Mouse (Mus musculus) left cerebral cortex, postnatal 10 days (tissue): ENCODE measurements around the gene Clip2. TPM values are rescaled to one million over a fixed set of nuclear protein-coding genes. Genes with fewer than 3 reads are reported as not detected.

Experiments
- DNase-seq, 2 experiments: peaks; one replicate each; pipeline ENCODE4 v3.0.0; 2021 to 2022; ENCODE audit warnings: low spot score in 2 of 2, mixed read lengths in 1 of 2; ENCODE audit errors: extremely low spot score in 1 of 2
- intact Hi-C: fragments of 180-260 bp; cut with DNase I; formaldehyde crosslinking; loops from one replicate; pipeline ENCODE4 v1.15.1; 2025
- total RNA-seq, 2 experiments: library from RNA; stranded (reverse); gene quantifications; 2 replicates each; pipeline ENCODE4 v1.2.3; 2021

The Clip2 gene
- total RNA-seq, 2 experiments from 2014 or later, result 121 to 130 TPM

DNA sequence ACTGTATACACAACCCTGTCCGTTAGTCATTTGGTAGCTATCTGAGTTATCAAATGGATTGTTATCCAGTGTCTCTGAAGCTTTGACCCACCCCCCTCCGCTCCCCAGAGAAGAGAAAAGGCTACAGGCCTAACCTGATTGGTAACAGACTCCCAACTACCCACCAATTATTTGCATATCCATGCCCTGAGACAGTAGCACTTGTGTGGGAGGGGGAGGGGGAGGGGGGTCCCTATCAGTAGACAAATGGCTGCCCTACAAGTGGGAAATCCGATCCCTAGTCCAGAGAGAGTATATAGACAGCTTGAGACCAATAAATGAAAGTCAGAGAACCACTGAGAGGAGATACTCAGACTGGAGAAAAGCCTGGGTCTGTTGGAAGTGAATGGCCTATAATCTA is 15.8 kb upstream of the Clip2 start:
- no peak for DNase-seq
- intact Hi-C loops, result no loop called here

DNA sequence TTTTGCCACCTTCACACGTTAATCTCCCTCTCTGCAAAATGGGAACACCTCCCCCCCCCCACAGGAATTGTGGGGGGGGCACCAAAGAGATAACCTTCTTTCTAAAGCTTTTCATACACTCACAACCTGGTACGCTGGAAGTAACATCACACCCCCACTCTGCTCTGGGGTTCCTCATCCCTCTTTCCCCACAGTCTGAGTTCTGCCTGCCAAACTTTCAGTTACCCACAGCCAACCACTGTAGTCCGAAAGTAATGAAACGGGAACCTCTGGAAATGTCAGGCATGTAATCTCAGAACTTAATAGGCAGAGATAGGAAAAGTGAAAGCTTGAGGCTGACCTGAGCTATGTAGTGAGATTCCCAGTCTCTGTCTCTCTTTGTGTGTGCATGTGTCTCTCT is 15.2 kb upstream of the Clip2 start:
- no peak for DNase-seq
- intact Hi-C loops, result no loop called here

DNA sequence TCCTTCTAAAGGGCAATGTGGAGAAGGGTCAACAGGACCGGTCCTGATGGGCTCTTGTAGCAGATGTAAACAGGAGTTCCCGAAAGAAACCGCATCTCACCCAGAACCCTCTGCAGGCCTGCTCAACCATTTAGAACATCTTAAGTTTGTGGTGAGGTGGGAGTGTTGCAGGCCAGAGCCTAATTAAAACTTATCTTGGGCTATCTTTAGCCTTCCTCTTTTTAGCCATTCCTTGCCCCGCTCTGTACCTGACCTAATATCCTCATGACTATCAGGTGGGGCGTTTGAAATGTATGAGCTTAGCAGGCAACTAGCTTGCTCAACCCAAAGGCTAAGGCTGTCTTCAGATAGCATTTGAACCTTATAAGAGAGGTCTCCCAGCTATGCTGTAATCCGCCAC is 13.5 kb upstream of the Clip2 start:
- intact Hi-C loops, result no loop called here
- no peak for DNase-seq

DNA sequence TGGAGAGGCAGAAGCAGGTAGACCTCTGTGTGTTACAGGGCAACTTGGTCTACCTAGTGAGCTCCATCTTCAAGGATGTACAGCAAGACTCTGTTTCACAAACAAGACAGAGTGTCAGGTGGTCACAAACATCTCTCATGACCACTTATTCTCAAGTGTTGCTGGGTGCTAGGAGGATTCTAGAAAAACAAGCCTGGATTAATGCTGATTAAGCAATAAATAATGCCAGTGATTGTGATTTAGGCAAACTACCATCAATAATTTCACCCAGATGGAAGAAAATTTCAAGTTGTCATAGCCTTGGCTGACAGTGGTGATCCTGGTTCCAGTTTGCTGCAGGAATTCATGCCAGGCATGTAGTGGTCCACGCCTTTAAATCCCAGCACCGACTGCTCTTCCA is 12.0 kb upstream of the Clip2 start:
- intact Hi-C loops, result no loop called here
- DNase-seq, result no peak

DNA sequence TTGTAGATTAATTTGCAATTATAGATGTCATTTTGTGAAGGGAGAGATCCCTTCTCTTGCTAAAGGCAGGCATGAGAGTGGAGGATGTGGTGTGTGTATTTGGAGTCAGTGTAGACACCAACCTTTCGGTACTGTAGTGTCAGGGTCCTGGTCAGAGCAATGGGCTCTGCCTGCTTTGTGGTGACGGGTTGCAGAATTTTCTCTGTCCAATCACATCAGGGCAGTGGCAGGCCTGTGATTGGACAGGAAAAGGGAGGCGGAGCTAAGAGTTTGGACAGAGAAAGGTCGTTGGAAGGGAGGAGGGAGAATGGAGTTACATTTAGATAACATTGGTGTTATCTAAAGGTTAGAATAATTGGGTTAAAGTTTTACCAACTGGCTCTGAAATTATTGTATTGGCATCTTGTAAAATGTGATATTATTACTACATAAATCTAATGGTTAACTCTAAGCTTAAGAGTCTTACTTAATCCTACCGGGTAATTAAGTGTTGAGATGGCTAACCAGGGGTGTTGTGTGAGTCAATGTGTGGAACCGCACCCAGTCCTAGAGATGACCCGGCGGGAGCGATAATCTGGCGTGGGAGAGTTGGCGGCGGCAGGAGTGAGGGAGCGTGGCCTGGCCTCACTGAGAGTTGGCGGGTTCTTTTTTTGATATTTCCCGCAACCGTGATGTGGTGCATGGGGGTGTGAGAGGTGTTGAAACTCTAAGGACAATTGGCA is 8.4 kb upstream of the Clip2 start:
- intact Hi-C loops, result no loop called here

DNA sequence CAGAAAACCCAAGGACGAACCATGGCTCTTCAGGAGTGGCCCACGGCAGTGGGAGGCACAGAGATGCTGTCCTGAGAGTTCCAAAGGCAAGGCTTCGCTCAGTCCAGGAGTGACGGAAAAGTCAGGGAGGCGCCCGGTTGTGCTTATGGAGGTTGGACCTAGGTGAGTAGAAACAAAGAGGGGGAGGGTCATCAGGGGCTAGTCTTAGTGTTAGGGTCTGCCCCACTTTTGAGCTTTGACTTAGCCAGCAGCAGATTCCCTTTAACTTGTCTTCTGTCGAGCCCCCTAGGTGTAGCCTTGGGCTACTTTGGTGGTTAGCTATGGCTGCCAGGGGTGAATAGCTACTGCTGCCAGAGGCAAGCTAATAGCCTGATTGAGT is 7.8 kb upstream of the Clip2 start, which contains the start of gene Syna:
Syna (minus strand) TSS at position 101 of the 379 bp plus-strand sequence.
- intact Hi-C loops, result no loop called here
- no peak for DNase-seq

More for the DNA sequence above, 8.4 kb upstream of the Clip2 start:
- no peak for DNase-seq

DNA sequence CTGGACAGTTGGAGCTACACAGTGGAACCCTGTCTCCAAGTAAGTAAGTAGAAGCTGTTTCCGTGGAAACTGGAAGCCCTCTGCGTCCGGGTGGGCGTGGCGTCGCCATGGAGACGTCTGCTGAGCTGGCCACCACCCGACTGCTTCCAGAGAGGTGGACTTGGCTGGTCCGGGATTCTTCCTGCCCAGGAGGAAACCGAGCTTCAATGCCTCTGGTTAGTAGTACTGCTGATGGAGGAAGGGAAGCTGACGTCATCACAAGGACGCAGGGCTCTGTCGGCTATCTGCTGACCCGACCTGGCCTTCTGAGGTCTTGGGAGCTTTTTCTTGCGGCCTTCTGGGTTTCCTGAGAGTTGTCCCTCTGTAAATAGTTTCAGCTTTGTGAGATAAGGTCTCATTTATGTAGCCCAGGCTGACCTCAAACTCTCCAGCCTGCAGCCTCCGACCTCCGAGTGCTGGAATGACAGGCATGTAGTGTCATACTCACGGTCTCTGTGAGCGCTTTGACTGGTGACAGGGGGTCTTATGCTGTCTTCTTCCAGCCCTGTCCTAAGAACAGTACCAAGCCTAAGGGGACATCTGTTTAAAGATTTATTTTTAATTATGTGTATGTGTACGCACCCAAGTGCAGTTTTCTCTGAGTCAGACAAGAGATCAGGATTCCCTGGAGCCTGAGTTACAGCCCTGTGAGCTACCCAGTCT is 3.4 kb upstream of the Clip2 start:
- intact Hi-C loops, result no loop called here
- peak; percentile 84 to 94 for DNase-seq

DNA sequence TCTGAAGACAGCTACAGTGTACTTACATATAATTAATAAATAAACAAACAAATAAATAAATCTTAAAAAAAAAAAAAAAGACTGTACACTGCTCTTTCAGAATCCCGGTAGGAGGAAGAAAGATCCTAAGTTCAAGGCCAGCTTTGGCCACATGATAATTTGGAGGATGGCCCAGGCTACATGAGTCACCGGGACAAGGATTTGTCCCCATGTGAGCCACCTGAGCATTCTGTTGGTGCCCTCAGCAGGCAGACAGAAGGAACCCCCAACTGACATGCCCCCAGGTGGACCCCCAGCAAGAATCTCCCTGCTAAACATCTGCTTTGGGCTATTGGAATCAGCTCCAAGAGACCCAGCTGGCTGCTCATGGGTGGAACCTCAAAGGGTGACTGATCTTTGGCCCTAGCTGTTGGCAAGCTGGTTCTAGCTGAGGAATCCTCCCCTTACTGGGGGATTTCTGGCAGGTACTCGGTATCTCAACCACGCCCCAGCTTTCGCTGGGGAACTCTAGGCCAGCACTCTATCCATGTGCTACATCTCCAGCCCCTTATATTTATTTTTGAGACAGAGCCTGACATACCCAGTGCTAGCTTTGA is 1.8 kb upstream of the Clip2 start:
- no peak for DNase-seq
- intact Hi-C loops, result no loop called here

DNA sequence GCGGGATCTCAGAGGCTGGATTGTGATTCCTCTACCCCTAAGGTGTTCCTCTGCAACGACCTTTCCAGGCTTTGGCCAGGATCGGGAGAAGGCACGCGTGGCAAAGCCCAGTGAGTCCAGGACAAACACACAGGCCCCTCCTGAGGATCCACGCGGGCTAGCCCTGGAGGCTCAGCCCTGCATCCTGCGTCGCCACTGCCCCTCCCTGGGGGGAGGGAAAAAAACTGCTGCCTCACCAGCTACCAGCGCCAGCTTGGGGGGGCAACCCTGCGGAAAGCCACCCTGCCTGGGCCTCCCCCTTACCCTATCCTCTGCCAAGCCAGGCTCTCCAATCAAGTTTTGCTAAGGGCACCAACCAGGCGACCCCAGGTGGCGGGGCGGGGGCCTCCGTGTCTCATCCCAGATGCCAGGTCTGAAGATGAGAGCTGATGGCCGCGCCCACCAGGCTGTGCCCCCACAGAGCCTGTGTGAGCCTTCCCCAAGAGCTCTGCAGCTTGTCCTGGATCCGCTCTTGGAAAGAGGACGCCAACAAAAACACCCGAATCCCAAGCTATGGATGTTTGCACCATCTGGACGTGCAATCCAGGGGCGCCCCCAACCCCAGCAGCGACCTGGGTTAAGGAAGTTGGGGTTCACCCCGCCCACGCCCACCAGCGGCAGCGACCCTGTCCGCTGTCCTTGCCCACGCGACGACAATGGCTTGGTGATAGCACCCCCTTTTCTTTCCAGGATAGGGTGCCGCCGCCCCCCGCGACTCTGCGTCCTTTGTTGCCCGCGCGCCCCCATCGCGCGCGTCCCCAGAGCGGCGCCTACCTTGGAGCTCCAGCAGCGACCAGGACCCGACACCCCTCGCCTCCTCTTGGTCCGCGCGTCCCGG is 763 bp downstream of the Clip2 start:
- peak in 1 of 2 experiments; percentile 77 for DNase-seq
- intact Hi-C loops, result no loop called here

DNA sequence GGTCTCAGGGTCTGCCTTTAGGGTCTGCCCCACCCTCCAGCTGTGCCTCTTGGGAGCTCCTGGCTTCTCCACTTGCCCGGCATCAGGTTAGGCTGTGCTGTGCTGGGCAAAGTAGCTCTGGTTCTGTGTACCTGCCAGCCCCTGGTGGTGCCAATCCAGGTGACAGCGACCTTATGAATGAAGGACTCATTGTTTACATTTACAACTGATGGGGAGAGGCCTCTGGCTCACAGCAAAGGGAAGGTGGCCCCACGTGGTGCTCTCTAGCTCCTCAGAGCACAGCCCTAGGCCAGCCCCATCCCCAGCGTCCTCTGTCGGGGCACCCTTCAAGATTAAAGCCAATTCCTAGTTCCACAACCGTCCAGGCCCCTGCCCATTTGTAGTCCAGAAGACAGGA is 1.4 kb downstream of the Clip2 start:
- intact Hi-C loops, result no loop called here

DNA sequence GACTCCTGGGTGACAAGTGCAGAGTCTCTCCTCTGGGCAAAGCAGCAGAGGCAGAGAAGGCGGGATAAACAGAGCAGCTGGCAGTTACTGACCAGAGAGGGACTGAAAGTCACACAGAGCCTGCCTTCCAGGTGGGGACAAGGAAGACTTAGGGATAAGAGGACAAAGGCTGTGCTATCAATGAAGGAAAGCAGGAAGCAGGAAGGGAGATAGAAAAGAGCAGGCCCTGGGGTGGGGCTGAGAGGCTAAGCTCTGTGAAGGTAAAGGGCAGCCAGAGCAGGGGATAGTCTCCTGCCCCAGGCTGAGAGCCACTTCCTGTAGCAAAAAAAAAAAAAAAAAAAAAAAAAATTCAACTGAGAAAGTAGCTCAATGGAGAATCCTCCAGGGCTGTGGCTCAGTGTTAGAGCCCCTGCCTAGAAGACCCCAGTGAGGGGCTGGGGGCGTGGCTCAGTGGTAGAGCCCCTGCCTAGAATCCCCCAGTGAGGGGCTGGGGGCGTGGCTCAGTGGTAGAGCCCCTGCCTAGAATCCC is 2.5 kb downstream of the Clip2 start:
- intact Hi-C loops, result no loop called here
- DNase-seq, result no peak

More for the DNA sequence above, 1.4 kb downstream of the Clip2 start:
- no peak for DNase-seq

DNA sequence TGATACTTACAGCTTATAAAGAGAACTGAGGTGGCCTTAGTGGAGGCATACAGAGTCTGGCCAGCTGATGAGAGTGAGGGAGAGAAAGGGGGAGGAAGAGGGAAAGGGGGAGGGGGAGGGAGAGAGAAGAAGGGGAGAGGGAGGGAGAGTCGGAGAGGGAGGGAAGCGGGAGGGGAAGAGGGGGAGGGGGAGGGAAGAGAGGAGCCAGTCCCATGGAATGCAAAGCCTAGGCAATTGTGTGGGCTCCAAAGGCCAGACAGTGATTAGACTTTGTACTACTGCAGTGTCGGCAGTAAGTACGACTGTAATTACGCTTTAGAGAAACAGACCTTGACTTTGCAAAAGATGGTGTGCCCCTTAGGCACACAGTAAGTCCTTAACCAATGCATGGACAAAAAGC is 3.9 kb downstream of the Clip2 start:
- DNase-seq, result no peak
- intact Hi-C loops, result no loop called here

DNA sequence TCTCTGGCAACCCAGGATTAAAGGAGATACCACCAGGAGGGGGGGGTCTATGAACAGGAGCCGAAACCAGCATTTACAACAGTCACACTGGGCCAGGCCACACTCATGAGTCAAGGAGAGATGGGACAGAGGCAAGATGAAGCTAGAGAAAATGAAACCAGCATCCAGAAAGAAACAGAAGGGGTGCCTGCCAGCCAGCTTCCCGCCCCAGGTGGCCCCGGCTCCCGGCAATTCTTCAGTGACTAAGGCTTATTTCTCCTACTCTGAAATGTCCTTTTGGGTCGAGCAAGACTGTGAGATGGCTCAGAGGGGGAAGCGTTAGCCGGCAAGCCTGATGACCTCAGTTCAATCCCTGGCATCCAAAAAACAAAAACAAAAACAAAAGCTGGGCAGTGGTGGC is 5.4 kb downstream of the Clip2 start:
- intact Hi-C loops, result no loop called here
- no peak for DNase-seq

DNA sequence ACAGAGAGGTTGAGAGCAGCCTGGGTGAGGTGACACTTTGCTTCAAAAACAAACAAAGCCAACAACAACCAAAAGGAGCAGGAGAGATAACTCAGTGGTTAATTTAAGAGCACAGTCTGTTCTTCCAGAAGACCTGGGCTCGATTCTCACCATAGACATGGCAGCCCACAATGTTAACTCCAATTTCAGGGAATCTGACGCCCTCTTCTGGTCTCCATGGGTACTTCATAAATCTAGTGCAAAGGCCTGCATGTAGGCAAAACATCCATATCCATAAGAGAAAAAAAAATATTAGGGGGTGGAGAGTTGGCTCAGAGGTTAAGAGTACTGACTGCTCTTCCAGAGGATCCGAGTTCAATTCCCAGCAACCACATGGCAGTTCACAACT is 7.0 kb downstream of the Clip2 start:
- intact Hi-C loops, result no loop called here
- no peak for DNase-seq

DNA sequence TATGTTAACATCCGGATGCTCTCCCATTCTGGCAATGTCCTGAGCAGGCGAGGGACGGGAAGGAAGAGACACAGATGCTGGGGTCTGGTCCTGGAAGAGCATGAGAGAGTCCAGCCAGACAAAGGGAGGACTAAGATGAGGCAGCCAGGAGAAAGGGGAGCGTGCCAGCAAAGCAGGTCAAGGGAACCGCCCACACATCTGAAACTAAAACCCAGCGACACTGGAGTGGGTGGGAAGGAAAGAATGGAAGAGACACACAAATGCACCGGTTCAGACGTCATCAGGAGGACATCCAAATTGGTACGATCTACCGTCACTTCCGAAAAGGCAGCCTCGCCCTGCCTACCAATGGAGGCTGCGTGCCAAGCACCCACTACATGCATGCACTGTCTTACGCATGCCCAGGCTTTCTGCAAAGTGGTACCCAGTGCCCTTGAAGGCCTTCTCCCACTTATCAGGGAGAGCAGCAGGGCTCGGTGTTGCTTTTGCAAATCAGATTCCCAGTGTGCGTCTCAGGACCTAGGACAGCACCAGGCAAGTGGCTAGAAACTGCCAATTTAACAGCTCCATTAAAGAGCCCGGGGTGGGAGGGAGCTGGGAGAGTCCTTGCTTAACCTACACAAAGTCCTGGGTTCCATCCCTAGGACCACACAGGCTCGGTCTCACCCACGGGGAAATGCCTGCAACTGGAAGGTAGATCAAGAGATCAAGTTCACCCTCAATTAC is 7.6 kb downstream of the Clip2 start:
- intact Hi-C loops, result loop anchor here (5.0 kb wide), 1 partner anchor 37 kb away; no protein-coding TSS in a partner anchor
- DNase-seq, result no peak

DNA sequence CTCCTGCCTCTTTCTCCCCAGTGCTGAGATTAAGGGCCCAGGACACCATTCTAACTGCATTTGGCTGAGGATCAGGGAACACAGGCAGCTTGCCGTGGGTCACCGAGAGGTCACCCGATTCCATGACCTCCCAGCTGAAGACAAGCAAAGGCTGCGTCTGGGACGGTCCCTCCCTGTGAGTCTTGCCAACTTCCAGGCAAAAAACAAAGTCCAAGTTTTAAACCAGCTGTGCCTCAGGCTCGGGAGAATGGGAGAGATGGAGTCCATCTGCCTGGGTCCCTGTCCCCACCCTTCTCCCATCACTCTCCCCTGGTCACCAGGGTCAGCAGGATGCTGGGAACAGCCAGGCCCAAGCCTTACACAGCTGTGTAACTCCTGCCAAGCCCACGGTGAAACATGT is 10.6 kb downstream of the Clip2 start:
- intact Hi-C loops, result loop anchor here (5.0 kb wide), 1 partner anchor 34 kb away; no protein-coding TSS in a partner anchor
- peak in 1 of 2 experiments; percentile 74 for DNase-seq

DNA sequence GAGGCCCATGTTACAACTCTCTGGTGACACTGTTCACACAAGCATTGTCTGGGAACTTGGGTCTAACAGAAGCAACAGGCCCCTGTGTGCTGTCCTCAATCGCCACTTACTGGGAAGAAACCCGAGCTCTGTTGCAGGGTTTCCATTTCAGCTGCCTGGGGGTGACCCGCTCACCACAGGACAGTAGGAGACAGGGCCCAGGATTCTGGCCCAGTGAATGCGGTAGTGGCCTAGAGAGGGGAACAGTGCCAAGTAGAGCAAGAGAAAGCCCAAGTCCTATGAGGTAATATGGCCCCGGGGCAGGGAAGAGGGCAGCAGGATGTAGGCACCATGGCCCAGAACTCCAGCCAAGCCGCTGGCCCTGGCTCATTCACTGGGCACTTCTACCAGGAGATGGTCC is 11.4 kb downstream of the Clip2 start:
- intact Hi-C loops, result loop anchor here (5.0 kb wide), 1 partner anchor 34 kb away; no protein-coding TSS in a partner anchor
- no peak for DNase-seq

DNA sequence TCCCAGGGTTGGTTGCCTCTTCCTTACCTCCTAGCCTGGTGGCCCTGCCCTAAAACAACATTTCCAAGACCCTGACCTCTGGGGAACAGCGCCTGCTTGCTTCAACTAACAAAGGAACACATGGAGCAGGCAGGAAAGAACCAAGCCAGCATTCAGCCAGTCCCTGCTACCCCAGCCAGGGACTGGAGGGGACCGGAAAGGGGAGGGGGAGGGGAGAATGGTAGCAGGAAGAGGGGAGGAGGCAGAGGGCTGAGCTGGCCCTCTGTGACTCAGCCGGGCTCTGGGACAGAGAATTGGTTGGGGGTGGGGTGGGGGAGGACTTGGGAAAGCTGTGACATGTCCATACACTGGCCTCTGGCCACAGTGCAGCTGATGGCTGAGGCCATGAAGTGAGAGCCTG is 12.3 kb downstream of the Clip2 start:
- intact Hi-C loops, result loop anchor here (5.0 kb wide), 1 partner anchor 33 kb away; no protein-coding TSS in a partner anchor
- peak in 1 of 2 experiments; percentile 86 for DNase-seq
